Mouse (Mus musculus): ENCODE data around the gene Sorcs2.

DNA sequence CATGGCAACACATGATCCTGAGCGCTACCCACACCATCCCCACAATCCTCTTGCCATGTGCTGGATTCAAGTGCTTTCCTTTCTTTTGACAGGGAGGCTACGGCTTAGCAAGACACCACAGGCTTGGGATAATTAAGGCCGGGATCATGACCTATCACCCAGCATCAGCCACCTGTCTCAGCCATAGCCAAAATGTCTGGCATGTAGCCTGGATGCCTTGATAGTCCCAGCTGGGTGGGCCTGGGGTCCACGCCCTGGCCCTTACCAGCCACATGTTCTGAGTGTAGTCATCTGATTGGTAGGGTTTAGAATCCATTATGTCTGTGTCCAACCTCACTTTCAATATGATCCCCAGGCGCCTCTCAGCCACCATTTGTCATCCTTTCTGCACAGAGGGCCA is 218.2 kb downstream of the Sorcs2 start:
- TF ChIP-seq CTCF (IDR thresholded peaks at IDR 0.05; ENCODE audit: low read depth) (no peak), EP300 (optimal IDR thresholded peaks at IDR 0.05) (no peak)

Data from stomach, postnatal 0 days (tissue).